Mouse (Mus musculus): Measurements from ENCODE around the gene Psmd9.

- TF ChIP-seq FLI1 (IDR thresholded peaks at IDR 0.05; ENCODE audit: low read length), result no peak
- no peak for TF ChIP-seq GATA1 (IDR thresholded peaks at IDR 0.05; ENCODE audit: borderline replicate concordance, low read length)
These were observed 23.5 kb downstream of the Psmd9 start for GRCm38 (mm10) chr5:123192606-123193150.
